Mouse (Mus musculus) embryonic facial prominence, embryonic 11.5 days (tissue): ENCODE results near the gene Tln2. TPM values are rescaled to one million over a fixed set of nuclear protein-coding genes. Genes with fewer than 3 reads are reported as not detected.

Experiments
- ATAC-seq: fragments of 200-750 bp; cut with Nextera tagmentation; replicated peaks from 2 replicates; pipeline ENCODE4 v1.8.0; 2017; ENCODE audit warnings: low read depth; ENCODE audit not compliant: insufficient number of reproducible peaks, low FRiP score, low TSS enrichment
- DNase-seq: peaks from one replicate; pipeline ENCODE4 v3.0.0-alpha.2; 2015; ENCODE audit warnings: low spot score
- H3K27ac ChIP-seq: fragments of 300-500 bp; sonication (generic); replicated peaks from 2 replicates; pipeline ENCODE4 v1.5.1; 2014; ENCODE audit warnings: mild to moderate bottlenecking, low read depth, low read length, control low read depth
- H3K27me3 ChIP-seq: fragments of 300-500 bp; sonication (generic); 2 replicates; pipeline ENCODE4 v1.6.1; 2014; ENCODE audit warnings: mild to moderate bottlenecking, low read length, moderate library complexity, mixed read lengths; ENCODE audit not compliant: control insufficient read depth, insufficient read depth
- H3K36me3 ChIP-seq: fragments of 300-500 bp; sonication (generic); replicated peaks from 2 replicates; pipeline ENCODE4 v1.6.1; 2014; ENCODE audit warnings: low read depth, mild to moderate bottlenecking, low read length, moderate library complexity, mixed read lengths; ENCODE audit not compliant: control insufficient read depth, insufficient read depth
- H3K4me1 ChIP-seq: fragments of 300-500 bp; sonication (generic); 2 replicates; pipeline ENCODE4 v1.6.1; 2014; ENCODE audit warnings: low read length, mixed read lengths; ENCODE audit not compliant: control insufficient read depth, insufficient read depth
- H3K4me2 ChIP-seq: fragments of 300-500 bp; sonication (generic); 2 replicates; pipeline ENCODE4 v1.6.1; 2014; ENCODE audit warnings: low read depth, mild to moderate bottlenecking, control low read depth, low read length, moderate library complexity
- H3K4me3 ChIP-seq: fragments of 300-500 bp; sonication (generic); 2 replicates; pipeline ENCODE4 v1.5.1; 2014; ENCODE audit warnings: low read depth, low read length, control low read depth
- H3K9ac ChIP-seq: fragments of 300-500 bp; sonication (generic); replicated peaks from 2 replicates; pipeline ENCODE4 v1.6.1; 2014; ENCODE audit warnings: mild to moderate bottlenecking, control low read depth, low read length
- H3K9me3 ChIP-seq: fragments of 300-500 bp; sonication (generic); replicated peaks from 2 replicates; pipeline ENCODE4 v1.6.1; 2016; ENCODE audit warnings: mild to moderate bottlenecking, low read length, inconsistent platforms, mixed read lengths; ENCODE audit not compliant: control insufficient read depth
- WGBS: fragments of 180-500 bp; shearing (Covaris S2); extraction: QIAGEN DNeasy Blood & Tissue Kit; methylation state at CpG from one replicate; pipeline ENCODE4 v1.1.7; 2014; 5-methylcytosine and 5-hydroxymethylcytosine counted together
- microRNA counts: library from miRNA; unstranded; fragments of <30 nt; microRNA quantifications from one replicate; lab custom pipeline; 2016
- microRNA-seq: library from miRNA; unstranded; fragments of <30 nt; microRNA quantifications from one replicate; pipeline ENCODE4, GENCODE M21; 2016; ENCODE audit warnings: borderline number of aligned reads
- polyA plus RNA-seq: library from polyadenylated mRNA; unstranded; fragments of >200 nt; fragmentation: Nextera tagmentation; extraction: Ambion mirVana; gene quantifications from 2 replicates; pipeline ENCODE4 v1.2.1, GENCODE M21; 2014

The Tln2 gene
- polyA plus RNA-seq, 1 experiment from 2014 or later: 25.3 TPM

DNA sequence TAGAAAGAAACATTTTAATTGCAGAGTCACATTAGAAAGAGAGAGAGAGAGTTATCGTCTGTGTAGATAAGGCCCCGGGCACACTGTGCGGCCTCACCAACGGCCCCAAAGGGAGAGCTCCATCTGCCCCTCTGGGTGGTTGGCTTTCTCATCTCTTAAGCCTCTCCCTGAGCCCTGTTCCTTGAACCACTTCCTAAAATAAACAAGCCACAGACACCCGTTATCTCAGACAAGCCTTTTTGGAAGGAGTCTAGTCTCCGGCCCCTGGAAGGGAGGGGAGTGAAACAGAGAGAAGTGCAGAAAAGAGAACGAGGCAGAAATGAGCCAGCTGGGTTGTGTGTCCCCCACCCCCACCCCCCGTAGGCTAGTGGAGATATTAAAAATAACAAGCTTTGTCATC lies 388.7 kb downstream of the Tln2 start:
- Histone ChIP-seq H3K9ac (no peak overlapping the region), H3K36me3 (no peaks in the 10 kb centered on the region), H3K27ac (no peak overlapping the region), H3K4me1 (no peaks in the 10 kb centered on the region), H3K4me3 (no peak overlapping the region), H3K9me3 (no peaks in the 10 kb centered on the region), H3K4me2 (no peak overlapping the region), H3K27me3 (no peaks in the 10 kb centered on the region)
- ATAC-seq: no peak
- DNase-seq: no peak
- 65% methylated on average over 8 of the region's 8 CpGs for WGBS

DNA sequence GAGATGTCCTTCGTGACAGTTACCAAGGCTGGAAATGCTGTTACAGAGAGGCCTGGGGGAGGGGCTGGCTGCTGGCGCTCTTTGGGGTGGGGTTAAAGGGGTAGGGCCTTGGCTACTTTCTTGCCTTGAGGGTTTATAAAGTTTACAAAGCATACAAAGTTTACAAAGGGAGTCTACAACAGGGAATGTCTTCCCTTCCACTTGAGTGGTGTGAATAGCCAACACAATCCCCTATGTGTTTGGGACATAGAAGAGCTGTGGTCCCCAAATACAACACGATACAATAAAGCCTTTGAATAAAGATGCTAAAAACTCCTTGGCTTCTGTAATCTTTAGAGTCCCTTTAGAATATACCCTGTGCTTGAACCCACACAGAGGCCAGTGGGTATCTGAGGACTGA lies 389.5 kb downstream of the Tln2 start:
- Histone ChIP-seq H3K9ac (no peak overlapping the region), H3K9me3 (no peaks in the 10 kb centered on the region), H3K27me3 (no peaks in the 10 kb centered on the region), H3K4me1 (no peaks in the 10 kb centered on the region), H3K4me3 (no peak overlapping the region), H3K4me2 (no peak overlapping the region), H3K27ac (no peak overlapping the region), H3K36me3 (no peaks in the 10 kb centered on the region)
- WGBS: 77% methylated on average over 3 of the region's 3 CpGs
- DNase-seq (no peak), ATAC-seq (no peak)

MicroRNA genes within 50 kb of the gene (microRNA counts, 519-probe panel; counts per million panel counts)
- not detected for microRNA mmu-miR-190 (lab: Ali Mortazavi, UCI)

Small RNAs within 50 kb of the gene (microRNA-seq; reads per million reads assigned to microRNA genes)
- 131 reads per million, percentile 46 among the genes with 10 or more reads in this experiment for gene Mir190a

Other genes with a start within 250 kb of the Tln2 start
- gene C2cd4b, start 199.7 kb upstream of the Tln2 start, polyA plus RNA-seq: not detected in 2 replicates